Mouse (Mus musculus): ENCODE measurements at regions not wholly inside any gene's neighbourhood (a gene's known extent, or its start where the extent isn't known, plus 50 kb on each side); places are given as distances from the start of the nearest gene placed in this dataset.

DNA sequence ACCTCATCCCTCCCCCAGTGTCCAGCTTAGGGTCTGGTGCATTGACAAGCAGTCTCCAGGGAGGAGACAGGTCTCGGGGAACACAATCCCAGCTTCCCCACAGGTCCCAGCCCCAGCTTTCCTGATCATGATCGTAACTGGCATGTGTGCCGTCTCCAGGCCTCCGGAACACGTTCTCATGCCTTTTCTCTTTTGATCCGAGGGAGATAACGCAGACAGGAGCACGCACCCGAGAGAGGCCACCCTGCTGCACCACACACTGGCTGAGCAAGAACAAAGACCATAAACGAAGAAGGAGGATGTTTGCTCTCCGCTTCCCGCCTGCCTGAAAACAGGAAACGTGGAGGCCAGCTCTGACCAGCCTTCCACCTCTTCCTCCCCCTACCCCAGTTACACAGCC lies 209.8 kb downstream of the Sox9 start:
- no peak for TF ChIP-seq CTCF (IDR thresholded peaks at IDR 0.05; ENCODE audit: borderline replicate concordance, extremely low read depth, insufficient read depth, insufficient read length)
- TF ChIP-seq POLR2A (IDR thresholded peaks at IDR 0.05; ENCODE audit: borderline replicate concordance, extremely low read depth, insufficient read depth, insufficient read length, poor library complexity, severe bottlenecking), result no peak

Measured in brain, embryonic 14.5 days (tissue).